Mouse (Mus musculus): ENCODE measurements around the gene Zfp534.
"Not testable (repeated sequence)": the region's sequence is repeated elsewhere in the genome, so short reads cannot be mapped to it uniquely, and the experiment has no call there.

The Zfp534 gene

DNA sequence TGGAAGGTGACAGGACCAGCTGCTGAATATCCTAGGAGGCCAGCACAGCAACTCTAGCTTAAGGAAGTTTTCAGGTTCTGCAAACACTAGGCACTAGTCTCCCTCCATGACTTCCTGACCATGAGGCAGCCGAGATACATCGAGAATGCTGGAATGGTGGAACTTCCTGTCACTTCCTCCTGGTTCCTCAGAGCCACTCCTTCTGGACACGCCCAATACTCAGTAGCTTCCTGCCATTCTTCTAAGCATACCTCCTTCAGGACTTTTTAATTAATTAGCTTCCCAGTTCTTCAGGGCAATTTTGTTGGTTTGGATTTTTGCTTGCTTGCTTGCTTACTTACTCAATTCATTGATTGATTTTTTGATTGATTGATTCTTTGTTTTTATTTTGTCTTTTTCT is at the start of gene Zfp534:
Zfp534 (minus strand) TSS at position 101 of the 400 bp plus-strand sequence.
- not testable (repeated sequence) for DNase-seq

DNA sequence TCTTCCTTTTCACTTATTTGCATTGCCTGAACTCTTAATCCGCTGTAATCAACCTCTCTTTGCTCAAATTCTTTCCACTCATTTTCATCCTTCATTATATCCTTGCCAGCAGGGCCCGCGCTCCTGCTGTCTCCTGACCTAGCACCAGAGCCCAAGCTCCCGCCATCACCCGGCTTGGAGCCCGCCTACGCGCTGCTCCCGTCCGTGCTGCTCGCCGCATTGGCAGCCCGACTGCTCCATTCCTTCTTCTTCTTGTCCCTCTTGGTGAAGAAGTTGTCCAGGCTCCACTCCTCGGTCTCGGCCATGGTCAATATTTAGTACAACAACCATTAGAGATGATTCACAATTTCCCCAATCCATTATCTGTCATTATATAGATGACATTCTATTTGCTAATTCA is 43.9 kb upstream of the Zfp534 start:
- not testable (repeated sequence) for DNase-seq

- peak; percentile 20 for DNase-seq
These were observed 36.5 kb upstream of the Zfp534 start for GRCm38 (mm10) chr4:147738636-147739369.

GRCm38 (mm10) chr4:147655245-147655644 is 47.1 kb downstream of the Zfp534 start:
- DNase-seq, result not testable (repeated sequence)

GRCm38 (mm10) chr4:147647407-147647806 is 54.9 kb downstream of the Zfp534 start:
- DNase-seq, result not testable (repeated sequence)

GRCm38 (mm10) chr4:147642413-147642812 is 59.9 kb downstream of the Zfp534 start, which contains the start of gene Zfp979:
Zfp979 (minus strand) TSS chr4:147642513.
- not testable (repeated sequence) for DNase-seq

DNA sequence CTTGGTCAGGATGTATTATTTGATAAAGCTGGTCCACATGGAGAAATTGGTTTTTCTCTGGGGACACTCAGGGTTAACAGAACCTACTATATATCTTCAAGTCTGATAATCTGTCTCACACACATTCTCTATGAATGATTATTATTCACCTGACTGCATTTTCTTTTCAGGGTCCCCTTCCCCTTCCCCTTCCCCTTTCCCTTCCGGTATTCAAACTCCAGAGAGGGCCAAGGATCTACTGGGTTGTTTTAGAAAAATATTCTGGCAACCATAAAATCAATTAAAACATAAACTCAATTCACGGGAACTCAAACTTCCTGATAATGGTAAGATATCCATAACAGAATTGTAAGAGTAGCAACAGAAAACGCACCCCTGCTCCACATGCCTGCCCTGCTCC is 60.4 kb downstream of the Zfp534 start:
- DNase-seq, result not testable (repeated sequence)

- not testable (repeated sequence) for DNase-seq
These were observed 68.5 kb downstream of the Zfp534 start for GRCm38 (mm10) chr4:147633818-147634262.

Data from kidney, postnatal 10 days (tissue).